Mouse (Mus musculus) liver, adult 2 months (tissue): ENCODE measurements at regions not wholly inside any gene's neighbourhood (a gene's known extent, or its start where the extent isn't known, plus 50 kb on each side); places are given as distances from the start of the nearest gene placed in this dataset.

Source experiments
- CTCF ChIP-seq: fragments of 200-500 bp; IDR thresholded peaks from 2 replicates; pipeline ENCODE4 v1.5.1; 2011; ENCODE audit warnings: low read depth, low read length, control low read depth
- POLR2A ChIP-seq: fragments of 200-500 bp; IDR thresholded peaks from 2 replicates; pipeline ENCODE4 v1.6.1; 2011; ENCODE audit warnings: low read length, control low read depth; ENCODE audit not compliant: insufficient read depth; ENCODE audit errors: extremely low read depth

DNA sequence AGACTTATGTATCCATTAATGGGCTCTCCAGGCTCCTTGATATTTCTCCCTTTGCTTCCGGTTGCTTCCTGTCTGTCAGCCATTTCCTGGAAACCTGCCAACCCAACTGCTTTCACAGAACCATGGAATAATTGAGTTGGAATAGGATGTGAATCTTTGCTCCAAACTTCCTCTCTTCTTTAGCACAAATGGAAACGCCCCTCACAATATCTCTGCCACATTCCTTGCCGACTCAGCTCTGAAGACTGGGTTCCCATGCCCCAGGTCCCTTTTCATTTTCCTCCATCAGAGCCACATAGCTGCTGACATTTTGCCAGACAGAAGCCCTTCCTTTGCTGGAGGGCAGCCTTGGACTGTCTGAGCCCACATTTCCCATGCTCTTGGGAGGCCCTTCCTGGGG is 147.5 kb upstream of the Lyplal1 start:
- no peak for TF ChIP-seq CTCF
- TF ChIP-seq POLR2A: no peak
